Mouse (Mus musculus): ENCODE data around the gene Kndc1.

Gene Kndc1

GRCm38 (mm10) chr7:139898606-139899005 lies 4.1 kb downstream of the Kndc1 start:
- ChIA-PET CTCF (interaction anchor here in 1 of 4 experiments (1.0 kb wide), 1 partner anchor 195 kb away, joined by 4 read pairs; no protein-coding TSS in a partner anchor), POLR2A (no interaction called here)

GRCm38 (mm10) chr7:139899505-139899904 lies 5.0 kb downstream of the Kndc1 start:
- CTCF ChIA-PET: no interaction called here
- POLR2A ChIA-PET: no interaction called here

- CTCF ChIA-PET: interaction anchor here in 1 of 4 experiments (0.7 kb wide), 1 partner anchor 76 kb away, joined by 3 read pairs; no protein-coding TSS in a partner anchor
- POLR2A ChIA-PET: no interaction called here
These were observed 6.0 kb downstream of the Kndc1 start for GRCm38 (mm10) chr7:139900456-139900855.

- CTCF ChIA-PET: no interaction called here
- POLR2A ChIA-PET: interaction anchor here in 1 of 4 experiments (0.9 kb wide), 1 partner anchor 79 kb away, joined by 4 read pairs; no protein-coding TSS in a partner anchor
These were observed 6.4 kb downstream of the Kndc1 start for GRCm38 (mm10) chr7:139900896-139901295.

GRCm38 (mm10) chr7:139901981-139902380 lies 7.5 kb downstream of the Kndc1 start:
- POLR2A ChIA-PET: interaction anchor here in 1 of 4 experiments (0.8 to 0.9 kb wide), 2 partner anchors 12 to 78 kb away, joined by 3 to 4 read pairs; no protein-coding TSS in a partner anchor
- CTCF ChIA-PET: interaction anchor here in 1 of 4 experiments (0.6 kb wide), 1 partner anchor 12 kb away, joined by 3 read pairs; no protein-coding TSS in a partner anchor

- ChIA-PET CTCF (interaction anchor here (0.6 to 2.1 kb wide), 9 partner anchors 43 to 531 kb away, joined by 3 to 9 read pairs (median 4); no protein-coding TSS in a partner anchor), POLR2A (interaction anchor here in 2 of 4 experiments (1.0 to 1.4 kb wide), 4 partner anchors 8 to 31 kb away, joined by 3 to 5 read pairs (median 4); no protein-coding TSS in a partner anchor)
These were observed 10.8 kb downstream of the Kndc1 start for GRCm38 (mm10) chr7:139905261-139905660.

- POLR2A ChIA-PET: interaction anchor here in 1 of 4 experiments (1.0 to 1.4 kb wide), 3 partner anchors 9 to 16 kb away, joined by 3 to 5 read pairs (median 4); no protein-coding TSS in a partner anchor
These were observed 11.2 kb downstream of the Kndc1 start for GRCm38 (mm10) chr7:139905661-139906060.

GRCm38 (mm10) chr7:139908176-139908575 lies 13.7 kb downstream of the Kndc1 start:
- ChIA-PET POLR2A (interaction anchor here in 2 of 4 experiments (0.5 to 1.5 kb wide), 3 partner anchors 30 to 158 kb away, joined by 3 to 5 read pairs (median 4); no protein-coding TSS in a partner anchor), CTCF (interaction anchor here in 3 of 4 experiments (0.6 to 1.4 kb wide), 6 partner anchors 20 to 87 kb away, joined by 3 to 7 read pairs (median 4); no protein-coding TSS in a partner anchor)

More at GRCm38 (mm10) chr7:139905661-139906060, 11.2 kb downstream of the Kndc1 start:
- CTCF ChIA-PET: interaction anchor here (0.6 to 2.1 kb wide), 7 partner anchors 43 to 161 kb away, joined by 3 to 9 read pairs (median 4); no protein-coding TSS in a partner anchor

- POLR2A ChIA-PET: no interaction called here
- CTCF ChIA-PET: no interaction called here
These were observed 15.0 kb downstream of the Kndc1 start for GRCm38 (mm10) chr7:139909469-139909868.

GRCm38 (mm10) chr7:139910204-139910835 lies 15.8 kb downstream of the Kndc1 start:
- CTCF ChIA-PET: interaction anchor here in 2 of 4 experiments (0.7 to 1.1 kb wide), 2 partner anchors 84 to 935 kb away, joined by 3 read pairs; no protein-coding TSS in a partner anchor

GRCm38 (mm10) chr7:139914141-139915047 lies 19.9 kb downstream of the Kndc1 start:
- POLR2A ChIA-PET: interaction anchor here in 3 of 4 experiments (0.7 to 4.2 kb wide), 20 partner anchors 9 to 223 kb away, joined by 3 to 26 read pairs (median 4); partner anchors contain the start of genes Echs1 (in 1 of the 3), Kndc1 (in 1 of the 3), Mtg1 (in 1 of the 3) and Paox (in 1 of the 3)
- CTCF ChIA-PET: interaction anchor here in 2 of 4 experiments (0.5 to 1.6 kb wide), 7 partner anchors 13 to 81 kb away, joined by 3 to 9 read pairs (median 5); no protein-coding TSS in a partner anchor

More at GRCm38 (mm10) chr7:139910204-139910835, 15.8 kb downstream of the Kndc1 start:
- POLR2A ChIA-PET: interaction anchor here in 2 of 4 experiments (0.6 to 1.7 kb wide), 4 partner anchors 41 to 206 kb away, joined by 3 to 4 read pairs (median 4); partner anchors contain the start of gene Echs1 (in 1 of the 2)

GRCm38 (mm10) chr7:139915646-139916257 lies 21.3 kb downstream of the Kndc1 start:
- CTCF ChIA-PET: interaction anchor here (0.5 to 1.6 kb wide), 19 partner anchors 13 to 232 kb away, joined by 3 to 12 read pairs (median 4); partner anchors contain the start of genes Adam8 (in 1 of the 4) and Kndc1 (in 1 of the 4)
- POLR2A ChIA-PET: interaction anchor here (0.6 to 4.2 kb wide), 16 partner anchors 14 to 965 kb away, joined by 3 to 26 read pairs (median 4); partner anchors contain the start of genes Echs1 (in 1 of the 4), Kndc1 (in 1 of the 4), Paox (in 1 of the 4) and Utf1 (in 1 of the 4)

- POLR2A ChIA-PET: interaction anchor here in 2 of 4 experiments (1.0 to 2.2 kb wide), 6 partner anchors 22 to 964 kb away, joined by 3 to 9 read pairs (median 4); no protein-coding TSS in a partner anchor
- CTCF ChIA-PET: interaction anchor here in 3 of 4 experiments (0.5 to 1.6 kb wide), 7 partner anchors 12 to 1433 kb away, joined by 3 to 9 read pairs (median 3); partner anchors contain the start of gene Adam8 (in 1 of the 3)
These were observed 21.8 kb downstream of the Kndc1 start for GRCm38 (mm10) chr7:139916345-139916744.

- POLR2A ChIA-PET: interaction anchor here in 1 of 4 experiments (1.1 kb wide), 1 partner anchor 22 kb away, joined by 6 read pairs; no protein-coding TSS in a partner anchor
- CTCF ChIA-PET: interaction anchor here in 3 of 4 experiments (0.6 to 0.8 kb wide), 3 partner anchors 18 to 215 kb away, joined by 3 to 5 read pairs (median 3); no protein-coding TSS in a partner anchor
These were observed 23.8 kb downstream of the Kndc1 start for GRCm38 (mm10) chr7:139918262-139918661.

- POLR2A ChIA-PET: interaction anchor here in 1 of 4 experiments (1.3 to 1.5 kb wide), 2 partner anchors 27 to 67 kb away, joined by 3 read pairs; no protein-coding TSS in a partner anchor
- CTCF ChIA-PET: interaction anchor here in 3 of 4 experiments (0.6 to 2.5 kb wide), 6 partner anchors 10 to 568 kb away, joined by 3 to 9 read pairs (median 4); no protein-coding TSS in a partner anchor
These were observed 36.2 kb downstream of the Kndc1 start for GRCm38 (mm10) chr7:139930732-139931131.

GRCm38 (mm10) chr7:139936705-139937104 lies 42.2 kb downstream of the Kndc1 start:
- ChIA-PET POLR2A (interaction anchor here in 2 of 4 experiments (0.8 to 1.9 kb wide), 12 partner anchors 8 to 33 kb away, joined by 3 to 17 read pairs (median 4); no protein-coding TSS in a partner anchor), CTCF (interaction anchor here in 1 of 4 experiments (1.1 to 2.0 kb wide), 5 partner anchors 9 to 58 kb away, joined by 3 to 6 read pairs (median 3); no protein-coding TSS in a partner anchor)

- ChIA-PET POLR2A (interaction anchor here in 3 of 4 experiments (0.8 to 1.9 kb wide), 14 partner anchors 8 to 37 kb away, joined by 3 to 17 read pairs (median 4); no protein-coding TSS in a partner anchor), CTCF (interaction anchor here in 1 of 4 experiments (1.1 to 2.0 kb wide), 3 partner anchors 8 to 57 kb away, joined by 3 to 6 read pairs (median 4); no protein-coding TSS in a partner anchor)
These were observed 42.6 kb downstream of the Kndc1 start for GRCm38 (mm10) chr7:139937138-139937537.
